Mouse (Mus musculus) 3T3-L1 (cell line): ENCODE measurements at regions not wholly inside any gene's neighbourhood (a gene's known extent, or its start where the extent isn't known, plus 50 kb on each side); places are given as distances from the start of the nearest gene placed in this dataset.
A peak's percentile ranks its signal among the peaks of the same experiment; 100 is the strongest.

Experiments
- DNase-seq: peaks from one replicate; pipeline ENCODE4 v3.0.0-alpha.2; 2015; ENCODE audit warnings: low read depth, low spot score

DNA sequence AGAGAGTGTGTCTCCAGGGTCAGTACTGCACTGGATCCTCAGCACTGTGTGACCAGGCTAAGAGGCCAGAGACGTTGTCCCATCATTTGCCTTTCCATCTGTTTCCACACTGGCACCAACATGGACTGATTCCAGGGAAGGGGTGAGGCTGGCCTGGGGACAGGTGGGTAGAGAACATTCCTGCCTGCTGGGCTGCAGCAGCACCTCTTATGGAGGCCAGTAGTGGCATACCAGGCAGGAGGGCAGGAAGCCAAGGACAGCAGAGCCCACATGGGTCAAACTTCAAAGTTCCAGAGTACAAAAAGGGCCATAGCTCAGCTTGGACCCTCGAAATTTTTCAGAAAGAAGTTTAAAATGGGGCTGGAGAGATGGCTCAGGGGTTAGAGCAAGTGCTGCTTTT lies 115.4 kb upstream of the Ercc6l2 start:
- DNase-seq, result no peak

DNA sequence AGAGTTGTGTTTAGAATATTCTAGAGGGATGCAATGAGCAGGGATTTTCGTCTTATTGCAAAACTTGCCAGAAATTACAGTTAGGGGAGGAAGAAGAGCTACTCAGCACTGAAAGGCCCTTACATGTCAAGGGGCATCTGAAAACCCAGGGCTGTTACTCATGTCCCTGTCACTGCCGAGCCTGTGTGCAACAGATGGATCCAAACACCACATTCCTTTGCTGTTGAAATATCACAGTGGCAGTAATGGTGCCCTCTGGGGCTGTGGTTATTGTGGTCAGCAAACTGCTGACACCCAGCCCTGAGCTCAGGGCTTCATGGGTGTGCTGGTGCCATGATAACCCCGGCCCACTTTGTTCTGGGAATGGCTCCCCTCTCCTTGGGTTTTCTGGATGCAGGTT lies 114.3 kb upstream of the Ercc6l2 start:
- DNase-seq, result peak; percentile 85

DNA sequence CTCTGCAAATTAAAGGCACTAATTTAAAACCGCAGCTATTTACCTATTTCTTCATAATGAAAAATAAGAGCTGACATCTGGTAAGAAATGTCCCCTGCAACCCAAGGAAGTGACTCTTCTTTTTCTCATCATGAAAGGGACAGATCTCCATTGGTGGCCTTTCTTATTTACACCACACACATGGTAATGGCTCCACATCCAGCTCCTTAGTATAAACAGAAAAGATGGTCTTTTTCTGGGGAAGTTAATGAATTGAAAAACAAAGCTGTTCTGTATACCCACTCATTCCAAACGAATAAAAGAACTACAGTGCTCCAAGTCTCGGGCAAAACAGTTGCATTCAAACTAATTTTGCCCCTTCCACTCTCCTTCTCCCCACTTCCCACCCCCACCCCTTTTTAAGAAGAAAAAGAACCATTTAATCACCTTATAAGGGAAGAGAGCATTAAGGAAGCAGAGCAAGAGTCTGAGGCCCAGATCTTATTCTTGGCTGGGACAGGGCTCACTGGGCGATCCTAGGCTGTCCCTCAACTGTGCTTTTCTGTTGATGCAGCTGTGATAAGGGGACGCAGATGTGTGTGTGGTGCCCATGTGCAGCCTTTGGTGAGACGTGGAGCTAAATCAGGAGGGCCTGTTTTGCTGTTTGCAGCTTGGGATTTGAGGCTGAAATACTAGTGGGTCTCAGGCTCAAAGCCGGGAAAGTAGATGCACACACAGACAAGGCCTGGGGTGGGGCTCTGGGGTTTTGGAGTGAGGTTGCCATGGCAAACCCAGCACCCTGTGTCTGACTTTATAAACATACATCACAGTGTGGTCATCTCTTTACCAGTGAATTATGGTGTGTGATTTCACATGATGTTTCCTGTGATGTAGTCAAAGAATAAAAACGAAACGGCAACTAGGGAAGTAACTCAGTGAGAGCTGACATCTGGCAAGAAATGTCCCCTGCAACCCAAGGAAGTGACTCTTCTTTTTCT lies 113.6 kb upstream of the Ercc6l2 start:
- DNase-seq, result no peak

- DNase-seq, result no peak
Observed at GRCm38 (mm10) chr13:63708567-63708966, 106.5 kb upstream of the Ercc6l2 start.

DNA sequence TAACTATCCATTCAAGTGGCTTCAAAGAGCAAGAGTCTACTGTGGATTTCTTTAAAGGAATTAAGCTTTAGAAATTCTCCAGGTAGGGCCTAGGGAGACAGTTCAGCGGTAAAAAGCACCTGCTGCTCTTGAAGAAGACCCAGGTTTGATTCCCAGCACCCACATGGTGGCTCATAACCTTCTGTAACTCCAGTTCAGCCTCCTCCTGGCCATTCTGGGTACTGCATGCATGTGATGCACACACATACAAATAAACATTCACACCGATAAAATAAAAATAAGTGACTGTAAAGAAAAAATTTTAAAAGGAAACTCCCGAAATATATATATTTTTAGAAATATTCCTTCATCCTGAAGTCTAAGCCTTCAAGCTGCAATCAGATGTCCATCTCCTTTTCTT lies 101.9 kb upstream of the Ercc6l2 start:
- DNase-seq, result no peak

DNA sequence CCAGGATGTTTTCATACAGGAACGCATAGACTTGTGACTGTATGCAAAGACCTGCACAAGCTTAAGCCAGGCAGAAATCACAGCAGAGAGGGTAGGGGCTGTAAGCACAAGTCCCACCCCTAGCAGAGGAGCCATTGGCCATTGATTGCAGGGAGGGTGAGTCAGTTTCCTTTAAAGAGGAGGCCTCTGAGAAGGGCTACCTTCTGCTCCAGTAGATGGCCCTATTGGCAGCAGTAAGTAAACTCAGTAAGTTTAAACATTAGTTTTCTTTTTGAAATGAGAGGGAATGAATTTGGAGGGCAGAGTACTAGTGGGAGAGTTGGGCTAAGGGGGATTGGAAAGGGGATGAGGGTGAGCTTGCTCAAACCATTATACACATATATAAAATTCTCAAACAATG lies 98.5 kb upstream of the Ercc6l2 start:
- DNase-seq, result no peak

GRCm38 (mm10) chr13:63717249-63717648 lies 97.8 kb upstream of the Ercc6l2 start:
- no peak for DNase-seq

DNA sequence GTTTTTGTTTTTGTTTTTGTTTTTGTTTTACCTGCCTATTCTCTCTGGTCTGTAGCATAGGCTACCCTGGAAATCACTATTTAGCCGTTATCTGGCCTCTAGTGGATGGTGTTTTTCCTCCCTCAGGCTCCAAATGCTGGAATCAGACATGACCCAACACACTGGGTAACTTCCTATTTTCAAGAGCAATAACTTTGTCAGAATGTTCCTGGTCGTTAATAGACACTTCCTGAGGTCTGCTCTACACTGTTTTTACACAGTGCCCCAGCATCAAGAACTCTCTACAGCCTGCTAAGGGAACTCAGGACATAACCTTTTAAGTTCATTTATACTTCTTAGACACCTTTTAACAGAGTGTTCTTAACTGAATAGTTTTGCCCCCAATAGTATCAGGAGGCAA lies 96.3 kb upstream of the Ercc6l2 start:
- no peak for DNase-seq

- no peak for DNase-seq
Observed at GRCm38 (mm10) chr13:63719351-63720207, 95.5 kb upstream of the Ercc6l2 start.

DNA sequence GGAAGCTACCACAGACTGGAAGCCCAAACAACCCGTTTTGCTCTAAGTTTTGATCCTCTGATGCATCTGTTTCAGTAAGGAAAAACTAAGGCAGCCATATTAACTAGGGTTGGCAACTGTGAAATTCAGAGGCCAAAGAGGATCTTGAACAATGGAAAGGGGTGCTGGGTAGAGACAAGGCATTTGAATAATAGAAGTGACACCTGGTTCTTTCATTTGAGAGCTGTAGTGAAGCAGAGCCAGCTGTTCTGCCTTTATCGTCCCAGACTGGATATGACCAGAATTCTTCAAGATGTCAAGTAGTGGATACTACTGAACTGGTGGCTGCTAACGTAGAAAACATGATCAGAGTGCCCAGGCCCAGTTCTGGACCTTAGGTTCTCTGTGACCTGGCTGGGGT lies 94.4 kb upstream of the Ercc6l2 start:
- no peak for DNase-seq

DNA sequence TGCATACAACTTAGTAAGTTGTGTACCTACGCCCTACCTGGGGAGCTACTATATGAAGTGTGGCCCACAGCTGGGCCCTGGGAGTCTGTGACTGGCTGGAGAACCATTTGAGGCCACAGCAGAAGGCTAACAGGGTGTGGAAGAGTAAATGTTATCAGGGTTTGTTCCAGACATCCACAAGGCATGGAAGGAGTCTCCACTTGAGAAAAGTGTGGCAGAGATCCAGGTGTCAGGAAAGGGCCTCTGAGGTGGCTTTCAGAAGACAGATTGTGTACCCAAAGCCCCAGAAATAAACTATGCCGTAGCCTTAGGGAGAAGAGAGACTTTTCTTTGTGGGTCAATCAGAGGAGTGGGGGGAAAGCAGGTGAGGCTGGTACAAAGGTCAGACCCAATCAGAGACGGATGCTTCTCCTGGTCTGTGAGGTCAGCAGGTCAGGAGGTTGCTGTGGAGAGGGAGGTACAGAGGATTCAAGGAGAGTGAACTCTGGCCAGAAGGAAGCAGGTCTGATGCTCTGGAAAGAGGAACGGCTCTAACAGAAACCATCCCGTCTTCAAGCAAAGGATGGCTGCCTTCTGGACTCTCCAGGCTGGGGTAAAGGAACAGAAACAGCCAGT lies 93.9 kb upstream of the Ercc6l2 start:
- no peak for DNase-seq

- peak; percentile 55 for DNase-seq
Observed at GRCm38 (mm10) chr13:63724293-63724692, 90.7 kb upstream of the Ercc6l2 start.

GRCm38 (mm10) chr13:63724843-63725582 lies 90.0 kb upstream of the Ercc6l2 start:
- DNase-seq, result no peak

GRCm38 (mm10) chr13:63726035-63726434 lies 89.0 kb upstream of the Ercc6l2 start:
- no peak for DNase-seq

DNA sequence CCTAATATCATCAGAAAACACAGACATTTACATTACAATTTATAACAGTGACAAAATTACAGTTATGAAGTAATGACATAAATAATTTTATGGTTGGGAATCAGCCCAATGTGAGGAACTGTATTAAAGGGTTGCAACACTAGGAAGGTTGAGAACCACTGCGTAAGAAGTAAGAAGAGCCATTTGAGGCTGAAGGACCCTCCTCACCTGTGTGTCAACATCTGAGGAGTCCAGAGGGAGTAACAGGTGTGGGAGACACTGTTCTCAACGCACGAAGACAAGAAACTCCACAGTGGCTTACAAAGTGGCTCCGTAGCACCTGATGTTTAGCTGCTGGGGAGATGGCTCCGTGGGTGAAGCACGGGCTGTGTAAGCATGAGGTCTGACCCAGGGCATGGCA lies 88.5 kb upstream of the Ercc6l2 start:
- no peak for DNase-seq

- DNase-seq, result peak; percentile 29
Observed at GRCm38 (mm10) chr13:63735739-63736138, 79.3 kb upstream of the Ercc6l2 start.

- DNase-seq, result no peak
Observed at GRCm38 (mm10) chr13:63741879-63742278, 73.2 kb upstream of the Ercc6l2 start.

GRCm38 (mm10) chr13:63748788-63749187 lies 66.3 kb upstream of the Ercc6l2 start:
- DNase-seq, result peak; percentile 32

GRCm38 (mm10) chr13:63749997-63750396 lies 65.0 kb upstream of the Ercc6l2 start:
- DNase-seq, result peak; percentile 98

DNA sequence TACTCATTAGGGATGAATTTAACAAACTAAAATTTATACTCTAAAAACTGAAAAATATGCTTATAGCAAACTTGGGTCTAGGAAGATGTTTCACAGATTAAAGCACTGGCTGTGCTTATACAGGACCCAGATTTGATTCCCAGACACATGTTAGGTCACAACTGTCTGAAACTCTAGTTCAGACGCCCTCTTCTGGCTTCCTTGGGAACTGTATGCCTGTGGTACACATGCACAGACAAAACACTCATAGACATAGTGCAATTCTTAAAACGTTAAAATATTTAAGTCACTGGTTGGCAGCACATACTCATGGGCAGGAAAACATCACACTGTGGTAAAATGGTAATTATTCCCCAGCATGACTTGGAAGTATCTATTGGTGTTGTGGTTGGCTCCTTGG lies 63.8 kb upstream of the Ercc6l2 start:
- peak; percentile 36 for DNase-seq

GRCm38 (mm10) chr13:63757061-63757460 lies 58.0 kb upstream of the Ercc6l2 start:
- DNase-seq, result no peak
